Mouse (Mus musculus): ENCODE results near the gene Ly6g6f.

- TF ChIP-seq CTCF (IDR thresholded peaks at IDR 0.05; ENCODE audit: control insufficient read depth, insufficient read depth, insufficient replicate concordance, low read depth, low read length) (no peak), POLR2A (IDR thresholded peaks at IDR 0.05; ENCODE audit: control insufficient read depth, low read depth, low read length) (no peak)
Measured at GRCm38 (mm10) chr17:35092403-35093198, 7.2 kb upstream of the Ly6g6f start.

Data from testis, adult 2 months (tissue).